22 mouse cellular contexts compared by ENCODE assay signal in genomic region chr17:57273846-57274245, GRCm38 (mm10). TPM values are rescaled to one million over a fixed set of nuclear protein-coding genes. Genes with fewer than 3 reads are reported as not detected.
DNase-seq lines count a peak whose midpoint lies in the region; ATAC-seq and TF ChIP-seq lines count a peak whose summit lies in the region.
"Had no signal": no experiment of that assay in that cellular context is flagged by ENCODE, and none has a peak within 500 bp of the region (broad histone marks: within the 10 kb centered on the region; RNA-seq: fewer than 3 reads in every experiment).

No protein-coding gene starts in this region.

- no peak overlapping the region for H3K4me3 ChIP-seq in intestine, postnatal 0 days (ENCODE audit: low read depth, low read length)
- no peak overlapping the region for H3K4me3 ChIP-seq in intestine, embryonic 15.5 days (replicated peaks)

- H3K4me2 ChIP-seq in intestine, postnatal 0 days (replicated peaks; ENCODE audit: low read depth): 0 out of 2 replicates have a peak overlapping the region, but pooled peaks have one; percentile 90
- H3K4me2 ChIP-seq in intestine, embryonic 15.5 days (replicated peaks): no peak overlapping the region

- no peaks in the 10 kb centered on the region for H3K9me3 ChIP-seq in intestine, postnatal 0 days (ENCODE audit: control insufficient read depth)
- H3K9me3 ChIP-seq in intestine, embryonic 15.5 days: no peaks in the 10 kb centered on the region
- H3K9me3 ChIP-seq: forebrain, embryonic 10.5 days; heart, embryonic 13.5 days; hindbrain, embryonic 13.5 days; liver, embryonic 13.5 days; neural tube, embryonic 15.5 days had no signal

- peak; percentile 31 for DNase-seq in thymus, postnatal 14 days
- no peak for DNase-seq in thymus, postnatal 0 days (ENCODE audit: low spot score)
- peak; percentile 69 for DNase-seq in ZHBTc4 (ENCODE audit: low read depth, low spot score)
- DNase-seq in heart, postnatal 10 days: no peak
- DNase-seq in left cerebral cortex, adult 11 months (ENCODE audit: low spot score): no peak
- DNase-seq: adrenal gland, postnatal 10 days; cerebellum, adult 8-10 months; gastrocnemius, postnatal 14 days; heart, adult 18-20 months; kidney, adult 2 months; kidney, postnatal 36 days; liver, embryonic 13.5 days; lung, postnatal 36 days; thymus, postnatal 36 days had no signal

- intact Hi-C loops in heart, postnatal 10 days (cut with DNase I): loop anchor here (2.0 kb wide), 1 partner anchor 61 kb away; no protein-coding TSS in a partner anchor

- no peak for ATAC-seq in intestine, postnatal 0 days
- no peak for ATAC-seq in intestine, embryonic 15.5 days
- ATAC-seq: forebrain, embryonic 16.5 days had no signal

- WGBS in intestine, postnatal 0 days: 24% methylated on average over 7 of the region's 7 CpGs
- WGBS in intestine, embryonic 15.5 days: 28% methylated on average over 7 of the region's 7 CpGs

- H3K27me3 ChIP-seq in intestine, postnatal 0 days (replicated peaks; ENCODE audit: control insufficient read depth, insufficient read depth, low read length): no peaks in the 10 kb centered on the region
- no peaks in the 10 kb centered on the region for H3K27me3 ChIP-seq in intestine, embryonic 15.5 days (replicated peaks)

- H3K9ac ChIP-seq in intestine, postnatal 0 days (ENCODE audit: low read depth, low read length): no peak overlapping the region
- H3K9ac ChIP-seq in intestine, embryonic 15.5 days: no peak overlapping the region
- H3K9ac ChIP-seq: heart, embryonic 13.5 days; hindbrain, embryonic 13.5 days; liver, embryonic 13.5 days; lung, embryonic 14.5 days; neural tube, embryonic 15.5 days had no signal

- TF ChIP-seq CTCF in intestine, postnatal 0 days (IDR thresholded peaks at IDR 0.05; ENCODE audit: low read depth): no peak

- H3K27ac ChIP-seq in intestine, postnatal 0 days (ENCODE audit: low read depth, low read length): no peak overlapping the region
- H3K27ac ChIP-seq in intestine, embryonic 15.5 days: no peak overlapping the region
- H3K27ac ChIP-seq: forebrain, embryonic 10.5 days; heart, embryonic 13.5 days; hindbrain, embryonic 13.5 days; liver, embryonic 13.5 days; neural tube, embryonic 15.5 days had no signal

- H3K36me3 ChIP-seq in intestine, postnatal 0 days (ENCODE audit: control insufficient read depth, insufficient read depth): no peaks in the 10 kb centered on the region
- no peaks in the 10 kb centered on the region for H3K36me3 ChIP-seq in intestine, embryonic 15.5 days
- H3K36me3 ChIP-seq: forebrain, embryonic 10.5 days; heart, embryonic 13.5 days; hindbrain, embryonic 13.5 days; liver, embryonic 13.5 days; neural tube, embryonic 15.5 days had no signal

- 0 out of 2 replicates have a peak, but pooled peaks cover 6% of the 10 kb centered on the region for H3K4me1 ChIP-seq in intestine, postnatal 0 days (replicated peaks; ENCODE audit: control insufficient read depth, insufficient read depth, low read length)
- H3K4me1 ChIP-seq in intestine, embryonic 15.5 days (replicated peaks): peaks cover 12% of the 10 kb centered on the region

RNA-seq across cellular contexts. Expression of gene Vav1, which starts 5.1 kb away (rescaled TPM):
- 1.1 and 1.5 TPM in 2 replicates for polyA plus RNA-seq in intestine, postnatal 0 days (2015; fragmentation: Nextera tagmentation; extraction: Ambion mirVana)
- polyA plus RNA-seq in intestine, embryonic 15.5 days (2015; fragmentation: Nextera tagmentation; extraction: Ambion mirVana): 3.2 TPM in 2 replicates
- 131 and 133 TPM in 2 replicates for polyA plus RNA-seq in thymus, postnatal 0 days (2015; fragmentation: Nextera tagmentation; extraction: Ambion mirVana)
- 1 to 10 TPM; 1.4 to 2.3 TPM for total RNA-seq in heart, postnatal 10 days (2021)

RNA-seq across cellular contexts. Expression of gene Trip10, which starts 24.6 kb away (rescaled TPM):
- 26.3 and 31.6 TPM in 2 replicates for polyA plus RNA-seq in intestine, postnatal 0 days (2015; fragmentation: Nextera tagmentation; extraction: Ambion mirVana)
- polyA plus RNA-seq in intestine, embryonic 15.5 days (2015; fragmentation: Nextera tagmentation; extraction: Ambion mirVana): 45.2 and 46.1 TPM in 2 replicates
- polyA plus RNA-seq in thymus, postnatal 0 days (2015; fragmentation: Nextera tagmentation; extraction: Ambion mirVana): 15.7 and 18.2 TPM in 2 replicates
- 10 to 100 TPM; 57.8 to 72.1 TPM for total RNA-seq in heart, postnatal 10 days (2021)

RNA-seq across cellular contexts. Expression of gene Gpr108, which starts 25.6 kb away (rescaled TPM):
- 14.7 and 16.2 TPM in 2 replicates for polyA plus RNA-seq in intestine, postnatal 0 days (2015; fragmentation: Nextera tagmentation; extraction: Ambion mirVana)
- polyA plus RNA-seq in intestine, embryonic 15.5 days (2015; fragmentation: Nextera tagmentation; extraction: Ambion mirVana): 32.6 and 34.7 TPM in 2 replicates
- 37.3 and 40.0 TPM in 2 replicates for polyA plus RNA-seq in thymus, postnatal 0 days (2015; fragmentation: Nextera tagmentation; extraction: Ambion mirVana)
- 10 to 100 TPM; 26.5 TPM for total RNA-seq in heart, postnatal 10 days (2021)

RNA-seq across cellular contexts. Expression of gene C3, which starts 45.9 kb away (rescaled TPM):
- 19.5 TPM in 2 replicates for polyA plus RNA-seq in intestine, postnatal 0 days (2015; fragmentation: Nextera tagmentation; extraction: Ambion mirVana)
- 4.3 and 7.7 TPM in 2 replicates for polyA plus RNA-seq in intestine, embryonic 15.5 days (2015; fragmentation: Nextera tagmentation; extraction: Ambion mirVana)
- polyA plus RNA-seq in thymus, postnatal 0 days (2015; fragmentation: Nextera tagmentation; extraction: Ambion mirVana): 5.0 and 5.4 TPM in 2 replicates
- total RNA-seq in heart, postnatal 10 days (2021): 10 to 100 TPM; 42.3 to 66.3 TPM

Comparison
In these comparisons a context has a peak if more than half of its experiments do, and no peak if none do; other contexts are left out.
1. DNase-seq: peak in thymus, postnatal 14 days (single experiment) and ZHBTc4 (single experiment); none in thymus, postnatal 0 days (single experiment), heart, postnatal 10 days (0 of 2) and left cerebral cortex, adult 11 months (single experiment).
2. RNA of gene Vav1, which starts 5.1 kb away (polyA plus RNA-seq): 131 to 133 TPM in thymus, postnatal 0 days; 3.2 TPM in intestine, embryonic 15.5 days and 1.1 to 1.5 TPM in intestine, postnatal 0 days; every median in the first group is over 10 times any median in the second.